Mouse (Mus musculus) adrenal gland, adult 8-10 months (tissue): ENCODE measurements at regions not wholly inside any gene's neighbourhood (a gene's known extent, or its start where the extent isn't known, plus 50 kb on each side); places are given as distances from the start of the nearest gene placed in this dataset.
"Not testable (repeated sequence)": the region's sequence is repeated elsewhere in the genome, so short reads cannot be mapped to it uniquely, and the experiment has no call there.

Experiments used
- DNase-seq: peaks from one replicate; pipeline ENCODE4 v3.0.0; 2022

GRCm38 (mm10) chr6:7120136-7120535, 164.3 kb downstream of the Sdhaf3 start:
- peak; percentile 4 for DNase-seq

GRCm38 (mm10) chr6:7133042-7133441, 177.2 kb downstream of the Sdhaf3 start:
- no peak for DNase-seq

- no peak for DNase-seq
Measured at GRCm38 (mm10) chr6:7134062-7134461, 178.3 kb downstream of the Sdhaf3 start.

GRCm38 (mm10) chr6:7134888-7135287, 179.1 kb downstream of the Sdhaf3 start:
- DNase-seq = no peak

GRCm38 (mm10) chr6:7181711-7182110, 225.9 kb downstream of the Sdhaf3 start:
- no peak for DNase-seq

- DNase-seq = no peak
Measured at GRCm38 (mm10) chr6:7199046-7199599, 243.3 kb downstream of the Sdhaf3 start.

GRCm38 (mm10) chr6:7215880-7216279, 260.1 kb downstream of the Sdhaf3 start:
- DNase-seq = no peak

GRCm38 (mm10) chr6:7252286-7252685, 296.5 kb downstream of the Sdhaf3 start:
- no peak for DNase-seq

GRCm38 (mm10) chr6:7277431-7277830, 277.2 kb upstream of the Tac1 start:
- no peak for DNase-seq

GRCm38 (mm10) chr6:7306956-7307355, 247.7 kb upstream of the Tac1 start:
- no peak for DNase-seq

- no peak for DNase-seq
Measured at GRCm38 (mm10) chr6:7313496-7313895, 241.2 kb upstream of the Tac1 start.

GRCm38 (mm10) chr6:7326974-7327373, 227.7 kb upstream of the Tac1 start:
- DNase-seq = no peak

GRCm38 (mm10) chr6:7356634-7357033, 198.0 kb upstream of the Tac1 start:
- DNase-seq = no peak

- no peak for DNase-seq
Measured at GRCm38 (mm10) chr6:7367166-7367565, 187.5 kb upstream of the Tac1 start.

GRCm38 (mm10) chr6:7374629-7375028, 180.1 kb upstream of the Tac1 start:
- DNase-seq = no peak

- no peak for DNase-seq
Measured at GRCm38 (mm10) chr6:7375851-7376250, 178.8 kb upstream of the Tac1 start.

- DNase-seq = no peak
Measured at GRCm38 (mm10) chr6:7378651-7379050, 176.0 kb upstream of the Tac1 start.

GRCm38 (mm10) chr6:7424731-7425130, 129.9 kb upstream of the Tac1 start:
- no peak for DNase-seq

- DNase-seq = no peak
Measured at GRCm38 (mm10) chr6:7441725-7442124, 113.0 kb upstream of the Tac1 start.

- DNase-seq = not testable (repeated sequence)
Measured at GRCm38 (mm10) chr6:7442286-7442685, 112.4 kb upstream of the Tac1 start.

GRCm38 (mm10) chr6:7455881-7456280, 98.8 kb upstream of the Tac1 start:
- no peak for DNase-seq

GRCm38 (mm10) chr6:7463896-7464295, 90.8 kb upstream of the Tac1 start:
- DNase-seq = peak; percentile 31

- no peak for DNase-seq
Measured at GRCm38 (mm10) chr6:7464346-7464745, 90.3 kb upstream of the Tac1 start.

- no peak for DNase-seq
Measured at GRCm38 (mm10) chr6:7472366-7473026, 82.2 kb upstream of the Tac1 start.

GRCm38 (mm10) chr6:7473730-7474129, 80.9 kb upstream of the Tac1 start:
- DNase-seq = no peak
